Mouse (Mus musculus) bone marrow, adult 2 months (tissue): ENCODE results near the gene Naip6. TPM values are rescaled to one million over a fixed set of nuclear protein-coding genes. Genes with fewer than 3 reads are reported as not detected.
"Not testable (repeated sequence)": the region's sequence is repeated elsewhere in the genome, so short reads cannot be mapped to it uniquely, and the experiment has no call there.

Experiments
- H3K27ac ChIP-seq: fragments of 200-500 bp; 2 replicates; pipeline ENCODE4 v1.5.1; 2012; ENCODE audit warnings: low read depth, mild to moderate bottlenecking, control low read depth, inconsistent platforms, low read length; ENCODE audit not compliant: control insufficient read depth, poor library complexity, insufficient read depth
- H3K4me1 ChIP-seq: fragments of 200-500 bp; 2 replicates; pipeline ENCODE4 v1.6.1; 2011; ENCODE audit warnings: low read length; ENCODE audit not compliant: control insufficient read depth, insufficient read depth
- H3K4me3 ChIP-seq: fragments of 200-500 bp; replicated peaks from 2 replicates; pipeline ENCODE3; 2011; ENCODE audit warnings: mild to moderate bottlenecking, low read depth, low read length, control low read depth; ENCODE audit not compliant: control insufficient read depth
- CTCF ChIP-seq: fragments of 200-500 bp; IDR thresholded peaks from 2 replicates; pipeline ENCODE4 v1.5.1; 2011; ENCODE audit warnings: low read length, control low read depth; ENCODE audit not compliant: control insufficient read depth, insufficient read depth
- POLR2A ChIP-seq: fragments of 200-500 bp; IDR thresholded peaks from 2 replicates; pipeline ENCODE4 v1.6.1; 2011; ENCODE audit warnings: low read depth, mild to moderate bottlenecking, control low read depth, low read length, borderline replicate concordance; ENCODE audit not compliant: control insufficient read depth
- WGBS: fragments of 180-500 bp; shearing (Covaris S2); methylation state at CpG from one replicate; pipeline ENCODE4 v1.1.7; 2018; 5-methylcytosine and 5-hydroxymethylcytosine counted together
- polyA plus RNA-seq: library from polyadenylated mRNA; stranded (reverse); fragments of >200 nt; gene quantifications from 2 replicates; pipeline ENCODE4 v1.2.4, GENCODE M21; 2011; ENCODE audit warnings: low replicate concordance; ENCODE audit not compliant: missing spikeins, insufficient read depth, insufficient read length

Gene Naip6
- polyA plus RNA-seq, 1 experiment = 3.3 TPM

GRCm38 (mm10) chr13:100246896-100247519, 70.5 kb downstream of the Naip6 start:
- Histone ChIP-seq H3K27ac (peak overlapping the region; percentile 65), H3K4me3 (peak overlapping the region; percentile 56)
- WGBS = 15% methylated on average over 5 of the region's 5 CpGs
- H3K4me1 ChIP-seq = not testable (repeated sequence)
- TF ChIP-seq CTCF = peak; percentile 12; the same call in 1 of the 2 replicates

- 79% methylated on average over 4 of the region's 4 CpGs for WGBS
- Histone ChIP-seq H3K27ac (peak within 1 kb of the TSS; percentile 65), H3K4me3 (peak within 1 kb of the TSS; percentile 56)
- H3K4me1 ChIP-seq = not testable (repeated sequence)
Observed at GRCm38 (mm10) chr13:100246223-100246622, 71.3 kb downstream of the Naip6 start, which contains the start of gene Naip5. Gene Naip5, minus strand, starts transcription at chr13:100246323.

GRCm38 (mm10) chr13:100243702-100244101, 73.8 kb downstream of the Naip6 start:
- no peak overlapping the region for H3K4me3 ChIP-seq
- no peak for TF ChIP-seq CTCF
- no peak for TF ChIP-seq POLR2A
- no peaks in the 10 kb centered on the region; the same call in 1 of the 2 replicates for H3K4me1 ChIP-seq
- no peak overlapping the region for H3K27ac ChIP-seq

Other genes starting within 250 kb of the Naip6 start
- gene Bdp1, start 213.6 kb downstream of the Naip6 start, polyA plus RNA-seq = 17.7 and 27.7 TPM in 2 replicates
- gene Serf1, start 209.7 kb downstream of the Naip6 start, polyA plus RNA-seq = 11.0 and 11.2 TPM in 2 replicates
- gene Smn1, start 192.8 kb downstream of the Naip6 start, polyA plus RNA-seq = 49.0 and 92.7 TPM in 2 replicates
- 1.3 and 7.9 TPM in 2 replicates for gene Naip2, start 115.6 kb downstream of the Naip6 start, polyA plus RNA-seq
- 6.8 and 16.8 TPM in 2 replicates for gene Naip5, start 71.4 kb downstream of the Naip6 start, polyA plus RNA-seq
- gene Naip1, start 135.2 kb upstream of the Naip6 start, polyA plus RNA-seq = 0.50 TPM in 1 of 2 replicates, not detected in the other
- 12.1 and 26.1 TPM in 2 replicates for gene Gtf2h2, start 174.9 kb upstream of the Naip6 start, polyA plus RNA-seq
- 0.60 TPM in 1 of 2 replicates, not detected in the other for gene Ocln, start 235.0 kb upstream of the Naip6 start, polyA plus RNA-seq